Mouse (Mus musculus) brain, adult 2 months (tissue): ENCODE results near the gene Sbds.

ENCODE experiments used
- DNase-seq: peaks from one replicate; pipeline ENCODE4 v3.0.0; 2011; ENCODE audit warnings: low read depth, low spot score

The Sbds gene

DNA sequence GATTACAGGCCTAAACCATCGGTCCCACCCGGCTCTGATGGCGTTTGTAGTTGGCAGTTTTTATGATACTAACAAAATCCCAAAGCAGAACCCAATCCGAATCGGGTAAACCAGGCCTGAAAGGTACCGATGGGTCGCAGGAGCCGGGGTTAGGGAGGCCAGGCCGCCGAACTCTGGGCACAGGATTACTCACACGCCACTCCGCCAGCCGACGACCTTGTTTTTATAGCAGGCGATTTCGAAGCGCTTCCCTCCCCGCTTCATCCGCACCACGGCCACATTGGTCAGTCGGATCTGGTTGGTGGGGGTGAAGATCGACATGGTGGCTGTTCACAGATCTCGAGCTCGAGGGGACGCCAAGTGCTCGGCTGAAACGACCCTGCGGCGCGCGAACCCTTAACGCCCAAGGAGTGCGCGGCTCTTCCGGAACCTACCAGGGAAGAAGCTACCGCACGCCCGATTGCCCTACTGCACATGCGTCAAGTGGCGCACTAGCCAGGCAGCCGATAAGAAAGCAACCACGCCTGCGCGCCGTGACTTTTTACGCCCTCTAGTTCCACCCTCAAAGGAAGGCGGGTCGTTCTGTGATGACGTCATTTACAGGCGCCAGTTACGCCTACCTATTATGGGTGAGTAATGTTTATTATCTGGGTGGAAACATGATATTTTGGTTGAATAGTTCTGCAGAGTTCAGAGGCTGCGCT, at the start of gene Sbds, which contains the start of gene Tyw1:
Gene Sbds, minus strand, starts transcription at position 514 of the 704 bp plus-strand sequence.
Gene Tyw1, plus strand, starts transcription at position 603 of the 704 bp plus-strand sequence.
- DNase-seq, result peak; percentile 100

DNA sequence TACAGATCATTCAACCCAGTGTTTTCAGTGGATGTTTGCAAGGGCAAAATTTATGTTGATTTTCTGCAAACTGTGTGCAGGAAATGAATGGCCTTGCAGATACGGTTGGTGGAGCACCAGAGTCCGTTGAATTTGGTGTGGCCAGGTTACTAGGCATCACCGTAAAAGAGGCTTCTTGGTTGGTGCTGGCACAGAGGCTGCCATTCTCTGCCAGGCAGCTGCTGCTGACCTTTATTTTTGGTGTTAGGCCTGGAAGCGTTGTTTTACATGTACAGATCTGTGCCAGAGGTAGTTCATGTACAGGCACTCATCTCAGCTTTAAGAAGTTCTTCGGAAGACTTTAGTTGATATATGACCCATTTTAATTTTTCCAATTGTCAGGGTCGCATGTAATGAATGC, 48.3 kb upstream of the Sbds start:
- DNase-seq, result no peak

DNA sequence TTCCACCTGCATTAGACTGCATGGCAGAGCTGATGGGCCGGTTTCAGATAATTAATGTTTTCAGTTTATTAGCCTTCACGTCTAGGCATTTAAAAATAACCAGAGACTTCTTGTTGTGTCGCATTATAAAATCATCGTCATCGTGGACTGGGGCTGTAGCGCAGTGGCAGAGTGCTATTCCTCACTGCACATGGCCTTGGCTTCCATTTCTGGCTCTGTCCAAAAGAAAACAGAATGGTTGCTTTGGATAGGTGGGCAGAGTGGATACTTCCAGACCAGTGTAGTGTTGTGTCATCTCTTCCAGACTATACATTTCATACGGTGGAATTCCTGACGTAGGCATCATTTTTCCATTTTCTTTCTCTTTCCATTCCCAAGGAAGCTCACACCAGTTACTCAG, 44.2 kb upstream of the Sbds start:
- DNase-seq, result no peak

DNA sequence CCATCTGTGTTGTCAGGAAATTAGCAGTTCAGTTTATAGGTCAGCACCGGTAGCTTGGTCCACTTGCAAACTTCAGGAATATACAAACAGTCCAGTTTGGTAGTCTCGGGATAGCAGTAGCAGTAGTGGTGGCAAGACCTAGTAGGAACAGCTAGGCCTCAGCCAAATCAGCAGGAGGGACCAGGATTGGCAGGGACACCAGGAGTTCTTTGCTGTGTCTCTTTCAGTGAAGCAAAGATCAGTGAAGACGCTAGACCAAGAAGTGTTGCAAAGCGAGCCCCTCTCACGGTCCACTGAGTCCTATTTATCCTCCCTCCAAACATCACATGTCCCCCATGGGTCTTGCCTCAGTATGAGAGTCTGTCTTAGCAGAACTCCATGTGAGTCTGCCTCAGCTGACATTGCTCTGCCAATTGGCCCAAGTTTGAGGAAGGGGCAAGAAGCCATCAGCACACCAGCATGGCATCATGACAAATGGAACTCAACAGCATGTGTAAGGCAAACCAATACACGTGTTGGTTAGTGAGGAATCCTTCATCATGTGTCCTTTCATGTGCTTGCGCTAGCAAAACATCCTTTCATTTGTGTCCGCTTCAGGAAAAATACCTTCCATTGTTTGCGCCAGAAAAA, 43.6 kb upstream of the Sbds start:
- DNase-seq, result no peak

DNA sequence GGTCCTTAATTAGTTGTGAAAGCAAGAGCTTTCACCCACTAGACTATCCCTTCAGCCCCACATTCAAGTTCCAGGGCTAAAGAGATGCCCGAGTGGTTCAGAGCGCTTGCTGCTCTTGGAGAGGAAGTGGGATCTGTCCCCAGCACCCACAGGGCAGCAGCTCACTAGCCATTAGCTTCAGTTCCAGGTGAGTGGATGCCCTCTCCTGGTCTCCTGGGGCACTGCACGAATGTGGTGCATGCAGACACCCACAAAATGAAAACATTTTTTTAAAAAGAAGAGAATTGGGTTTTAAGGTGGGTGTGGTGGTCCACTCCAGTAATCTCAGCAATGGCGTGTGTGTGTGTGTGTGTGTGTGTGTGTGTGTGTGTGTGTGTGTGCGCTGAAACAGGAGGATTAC, 40.7 kb upstream of the Sbds start:
- DNase-seq, result no peak

DNA sequence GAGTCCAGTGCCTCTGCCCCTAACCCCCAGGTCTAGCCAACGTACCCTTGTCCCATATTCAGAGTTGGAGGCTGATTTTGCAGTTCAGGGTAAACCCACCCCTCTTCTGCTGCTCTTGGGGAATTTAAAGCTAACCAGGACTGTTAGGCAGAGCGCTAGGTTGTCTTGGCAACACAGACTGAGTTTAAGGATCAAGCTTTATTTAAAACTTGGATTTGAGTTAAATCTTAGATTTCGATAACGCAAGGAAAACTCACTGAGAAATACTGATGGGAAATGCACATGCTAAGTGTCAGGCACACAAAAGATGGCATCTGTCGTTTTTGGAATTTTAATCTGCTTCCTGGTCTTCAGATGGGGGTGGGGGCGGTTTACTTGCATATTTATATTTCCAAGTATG, 39.3 kb upstream of the Sbds start:
- DNase-seq, result peak; percentile 57

DNA sequence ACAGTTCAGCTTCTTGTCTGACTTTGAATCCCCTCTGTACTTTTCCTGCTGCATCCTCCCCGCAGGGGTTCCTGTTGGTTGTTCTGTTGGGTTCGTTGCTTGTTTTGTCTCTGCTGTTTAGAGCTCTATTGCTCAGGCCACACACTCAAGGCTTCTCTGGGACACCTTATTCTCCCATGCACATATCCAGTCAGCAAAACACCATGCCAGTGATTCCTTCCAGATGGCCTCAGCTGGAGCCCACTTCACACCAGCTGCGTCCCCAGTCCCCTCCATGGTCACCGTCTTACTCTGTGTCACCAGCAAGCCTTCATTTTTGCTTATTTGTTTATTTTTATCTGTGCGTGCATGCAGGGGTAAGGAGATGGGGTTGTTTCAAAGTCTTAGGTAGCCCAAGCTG, 38.6 kb upstream of the Sbds start:
- no peak for DNase-seq

DNA sequence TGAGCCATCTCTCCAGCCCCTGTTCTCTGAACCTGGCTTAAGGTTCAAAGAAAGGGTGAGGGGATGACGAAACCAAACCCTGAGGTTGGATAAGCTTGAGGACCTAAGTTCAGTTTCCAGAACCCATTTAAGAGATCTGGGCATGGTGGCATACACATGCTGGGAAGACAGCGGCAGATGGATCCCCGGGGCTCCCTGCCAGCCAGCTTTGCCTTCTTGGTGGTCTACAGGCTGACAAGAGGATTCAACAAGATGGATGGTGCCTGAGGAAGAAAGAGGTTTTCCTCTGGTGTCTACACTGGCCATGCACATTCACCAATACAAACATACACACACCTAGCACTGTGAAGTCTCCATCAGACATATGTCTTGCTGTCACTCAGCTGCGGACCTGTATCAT, 37.6 kb upstream of the Sbds start:
- no peak for DNase-seq

DNA sequence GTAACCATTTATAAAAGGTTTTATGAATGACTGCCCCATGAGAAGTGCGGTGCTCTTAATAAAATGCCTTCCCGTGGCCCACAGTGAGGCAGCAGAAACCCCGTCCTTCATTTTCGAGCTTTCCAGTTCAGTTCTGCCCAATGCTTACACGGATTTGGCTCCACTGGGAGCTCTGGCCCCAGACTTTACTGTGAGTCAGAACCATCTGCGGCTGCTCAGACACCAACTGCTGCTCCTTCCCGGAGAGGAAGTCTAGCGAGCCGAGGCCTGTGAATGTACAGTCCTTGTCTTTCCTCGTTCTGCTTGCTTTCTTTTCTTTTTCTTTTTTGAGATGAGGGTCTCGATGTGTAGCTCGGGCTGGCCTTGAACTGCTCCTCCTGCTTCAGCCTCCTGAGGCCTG, 35.4 kb upstream of the Sbds start:
- peak; percentile 86 for DNase-seq

DNA sequence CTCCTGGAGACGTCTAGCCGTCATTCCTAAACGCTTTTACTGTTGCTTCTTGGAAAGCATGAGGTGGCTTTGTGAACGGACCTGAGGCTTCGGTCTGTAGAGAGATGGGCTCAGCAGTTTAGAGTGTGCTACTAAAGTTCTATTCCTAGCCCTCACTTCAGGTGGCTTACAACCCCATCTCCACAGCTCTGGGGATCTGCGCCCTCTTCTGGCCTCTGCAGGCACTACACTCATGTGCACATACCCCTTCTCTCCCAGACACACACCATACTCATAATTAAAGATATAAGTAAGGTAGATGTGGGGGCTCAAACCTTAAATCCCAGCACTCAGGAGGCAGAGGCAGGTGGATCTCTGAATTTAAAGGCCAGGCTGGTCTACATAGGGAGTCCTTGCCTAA, 34.9 kb upstream of the Sbds start:
- DNase-seq, result no peak

DNA sequence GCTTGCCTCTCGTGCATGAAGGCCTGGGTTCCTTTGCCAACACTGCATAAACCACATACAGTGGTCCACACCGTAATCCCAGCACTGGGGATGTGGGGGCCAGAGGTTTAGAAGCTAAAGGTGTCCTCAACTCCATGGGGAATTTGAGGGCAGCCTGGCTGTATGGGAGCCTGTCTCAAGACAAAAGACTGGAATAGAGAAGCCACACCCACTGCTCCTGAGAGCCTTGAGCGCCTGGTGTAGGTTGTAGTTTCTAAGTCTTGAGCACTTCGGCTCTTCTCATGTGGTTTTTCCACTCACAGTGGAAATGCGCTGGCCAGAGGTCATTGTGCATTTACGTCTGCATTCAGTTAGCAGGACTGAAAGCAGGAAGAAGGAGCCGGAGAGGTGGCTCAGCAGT, 32.8 kb upstream of the Sbds start:
- DNase-seq, result no peak

DNA sequence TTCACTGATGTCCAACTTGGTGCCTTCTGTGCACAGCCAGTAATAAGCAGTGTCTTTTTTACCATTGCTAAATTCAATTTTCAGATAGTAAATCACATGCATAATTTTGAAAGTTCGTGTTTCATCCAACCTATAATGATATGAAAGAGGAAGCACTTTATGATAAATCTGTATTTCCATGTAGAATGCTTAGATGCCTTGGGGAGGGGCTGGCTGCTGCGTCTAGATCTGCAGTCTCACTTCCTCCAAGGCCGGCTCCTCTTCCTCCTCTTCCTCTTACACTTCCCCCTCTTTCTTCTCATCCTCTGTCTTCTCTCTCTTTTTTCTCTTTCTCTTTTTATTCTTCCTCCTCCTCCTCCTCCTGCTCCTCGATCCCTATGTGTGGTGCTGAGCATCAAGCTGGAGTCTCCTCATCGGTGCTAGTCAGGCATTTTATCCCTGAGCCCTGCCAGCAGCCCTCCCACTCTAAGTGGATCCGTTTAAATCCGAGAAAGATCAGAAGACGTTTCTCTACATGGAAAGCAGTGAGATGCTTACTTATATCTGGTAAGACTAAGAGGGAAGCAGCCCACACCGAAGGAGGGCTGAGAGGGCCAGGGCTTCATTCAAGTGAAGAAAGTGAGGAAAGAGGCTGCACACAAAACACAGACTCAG, 27.9 kb upstream of the Sbds start:
- DNase-seq, result peak; percentile 47

DNA sequence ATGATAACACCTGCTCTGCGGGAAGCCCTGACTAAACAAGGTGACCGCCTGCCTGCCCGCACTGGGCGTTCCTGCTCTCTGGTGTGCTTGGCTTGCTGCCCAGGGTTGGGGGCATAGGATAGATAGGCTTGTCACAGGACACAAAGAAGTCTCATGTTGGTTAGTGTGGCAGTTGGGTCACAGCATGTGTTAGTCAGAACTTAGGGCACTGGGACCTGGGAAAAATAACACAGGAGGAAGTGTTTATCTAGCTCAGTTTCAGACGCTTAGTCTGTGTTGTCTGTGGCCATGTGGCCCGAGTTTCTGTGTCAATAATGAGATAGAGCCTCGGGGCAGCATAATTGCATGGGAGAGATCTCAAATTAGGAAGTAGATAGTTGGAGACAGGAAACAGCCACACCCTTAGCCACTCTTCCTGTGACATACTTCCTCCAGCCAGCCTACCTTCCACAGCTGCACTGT, 22.7 kb upstream of the Sbds start:
- no peak for DNase-seq

DNA sequence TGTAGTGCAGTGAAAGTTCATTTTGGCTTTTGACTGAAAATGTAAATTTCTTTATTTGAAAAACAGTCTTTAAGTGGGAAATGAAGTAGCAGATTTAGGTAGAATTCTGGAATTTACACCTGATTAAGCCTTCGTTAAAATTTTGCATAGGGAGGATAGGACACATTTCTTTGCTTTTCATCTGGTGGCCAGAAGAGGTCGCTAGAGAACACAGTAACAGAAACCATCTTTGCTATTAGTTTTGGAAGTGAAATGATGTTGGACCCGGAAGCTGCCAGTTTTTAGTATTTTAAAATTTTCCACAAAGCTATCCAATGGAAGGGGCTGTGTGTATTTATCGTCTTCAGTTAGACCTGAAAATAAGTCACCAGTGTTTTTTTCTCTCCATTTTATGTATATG, 20.2 kb upstream of the Sbds start:
- peak; percentile 81 for DNase-seq

DNA sequence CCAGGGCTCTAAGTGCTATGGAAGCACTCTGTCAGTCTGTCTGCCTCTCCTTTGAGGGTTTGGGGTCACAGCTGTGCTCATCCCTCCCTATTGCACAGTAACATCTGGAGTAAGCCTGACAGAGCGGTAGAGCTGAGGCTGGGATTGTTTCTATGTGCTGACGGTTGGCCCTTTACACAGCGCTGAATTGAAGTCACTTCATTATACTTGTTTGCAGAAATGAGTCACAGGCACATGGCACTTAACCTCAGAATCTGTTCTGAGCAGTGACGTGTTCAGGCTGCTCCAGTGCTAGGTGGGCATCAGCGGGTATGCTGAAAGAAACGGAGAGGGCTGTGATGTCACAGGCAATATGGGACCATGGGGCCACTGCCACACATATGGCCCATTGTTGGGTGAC, 17.7 kb upstream of the Sbds start:
- peak; percentile 58 for DNase-seq

DNA sequence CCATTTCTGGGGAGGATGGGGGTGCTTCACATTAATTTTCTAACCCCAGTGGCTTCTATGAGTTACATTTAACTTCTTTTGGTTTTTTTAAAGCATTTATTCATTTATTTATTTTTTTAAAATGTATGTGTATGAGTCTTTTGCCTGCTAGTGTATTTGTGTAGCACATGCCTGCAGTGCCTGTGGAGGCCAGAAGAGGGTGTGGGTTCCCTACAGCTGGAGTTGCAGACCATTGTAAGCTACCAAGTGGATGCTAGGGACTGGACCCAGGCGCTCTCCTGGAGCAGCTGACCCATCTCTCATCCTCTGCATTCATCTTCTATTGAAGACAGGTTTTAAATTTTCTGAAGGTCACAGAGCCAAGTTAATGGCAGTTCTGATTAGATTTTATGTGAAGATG, 17.0 kb upstream of the Sbds start:
- peak; percentile 27 for DNase-seq

DNA sequence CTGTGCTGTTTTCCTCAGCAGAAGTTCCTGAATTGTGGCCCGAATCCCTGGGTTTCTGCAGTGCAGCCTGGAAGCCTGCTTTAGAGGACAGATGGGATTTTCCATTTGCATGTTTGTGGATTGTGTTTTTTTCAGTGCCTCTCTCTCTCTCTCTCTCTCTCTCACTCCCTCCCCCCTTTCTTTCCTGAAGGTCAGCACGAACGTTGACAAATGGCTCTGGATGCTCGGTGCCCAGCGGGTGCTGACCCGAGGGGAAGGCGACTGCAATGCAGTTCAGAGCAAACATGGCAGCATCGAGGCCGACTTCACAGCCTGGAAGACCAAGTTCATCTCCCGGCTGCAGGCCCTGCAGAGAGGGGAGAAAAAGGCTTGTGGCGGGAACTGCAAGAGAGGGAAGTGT, 13.6 kb upstream of the Sbds start:
- peak; percentile 72 for DNase-seq

DNA sequence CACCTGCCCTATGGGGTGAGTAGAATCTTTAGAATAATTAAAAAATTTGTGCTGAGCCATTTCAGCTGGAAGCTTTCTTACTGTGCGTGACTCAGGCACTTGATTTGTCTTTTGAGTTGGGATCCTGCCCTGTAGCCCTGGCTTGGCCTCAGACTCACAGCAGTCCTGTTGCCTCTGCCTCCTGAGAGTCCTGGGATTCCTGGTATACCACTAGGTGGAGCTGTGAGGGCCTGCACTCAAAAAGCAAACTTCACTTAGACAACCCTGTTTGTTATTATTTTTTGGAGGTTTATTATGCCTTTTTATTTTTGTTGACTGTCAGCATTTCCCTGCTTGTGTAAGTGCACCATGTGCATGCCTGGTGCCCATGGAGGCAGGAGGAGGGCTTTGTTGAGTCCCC, 12.0 kb upstream of the Sbds start:
- peak; percentile 66 for DNase-seq

DNA sequence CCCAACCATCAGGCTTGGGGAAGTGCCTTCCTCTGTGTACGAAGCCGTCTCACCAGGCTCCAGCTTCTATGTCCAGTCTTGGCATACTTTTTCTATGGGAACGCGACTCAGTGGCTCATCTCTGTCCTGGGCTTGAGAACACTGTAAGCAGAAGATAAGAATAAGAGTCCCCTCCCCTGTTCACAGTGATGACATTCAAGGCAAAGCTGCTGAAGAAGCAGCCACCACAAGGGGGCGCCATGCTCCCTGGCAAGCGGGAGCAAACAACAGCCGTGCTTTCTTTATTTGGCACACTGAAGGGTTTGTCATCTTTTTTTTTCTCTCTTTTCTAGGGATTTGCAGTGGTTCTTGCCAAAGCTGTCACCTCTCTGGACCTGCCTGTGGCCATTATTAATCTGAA, 11.3 kb upstream of the Sbds start:
- peak; percentile 71 for DNase-seq

DNA sequence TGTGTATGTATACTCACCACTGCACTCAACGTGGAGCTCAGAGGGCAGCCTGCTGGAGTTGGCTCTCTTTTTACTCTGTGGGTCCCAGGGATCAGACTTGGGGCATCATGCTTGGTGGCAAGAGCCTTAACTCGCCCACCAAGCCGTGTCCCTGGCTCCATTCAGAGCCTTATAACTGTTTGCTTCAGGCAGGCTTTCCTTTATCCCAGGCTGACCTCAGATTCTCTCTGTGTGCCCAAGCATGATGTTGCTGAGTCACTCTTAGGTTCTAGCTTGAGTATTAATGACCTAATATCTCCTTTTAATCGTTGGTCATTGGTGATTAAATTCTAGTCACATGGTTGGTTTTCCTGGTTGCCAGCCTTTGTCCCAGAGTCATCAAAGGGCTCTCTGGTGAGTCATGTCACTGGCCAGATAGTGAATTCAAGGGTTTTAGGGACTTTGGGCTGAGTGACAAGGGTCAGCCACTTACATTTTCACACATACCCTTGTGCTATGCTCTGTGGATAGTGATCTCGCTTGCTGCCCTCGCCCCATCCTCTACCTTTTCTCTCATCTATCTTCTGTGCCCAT, 9.2 kb upstream of the Sbds start:
- DNase-seq, result no peak

DNA sequence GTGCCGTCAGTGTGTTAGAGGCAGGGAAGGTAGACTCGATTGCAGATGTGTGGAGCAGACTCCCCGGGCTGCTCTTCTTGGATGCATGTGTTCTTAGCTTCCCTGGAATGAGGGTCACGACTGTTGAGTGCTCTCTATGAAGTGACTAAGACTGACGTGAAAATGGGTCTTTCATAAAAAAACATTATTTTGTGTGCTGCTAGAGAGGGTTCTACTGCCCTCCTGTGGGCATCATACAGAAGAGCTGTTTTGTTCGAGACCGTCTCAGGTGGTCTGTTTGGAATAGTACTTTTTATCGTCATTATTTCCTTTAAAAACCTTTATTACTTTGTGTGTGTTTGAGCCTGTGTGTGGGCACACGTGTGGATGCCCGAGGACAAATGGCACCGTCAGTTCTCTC, 8.1 kb upstream of the Sbds start:
- peak; percentile 54 for DNase-seq

DNA sequence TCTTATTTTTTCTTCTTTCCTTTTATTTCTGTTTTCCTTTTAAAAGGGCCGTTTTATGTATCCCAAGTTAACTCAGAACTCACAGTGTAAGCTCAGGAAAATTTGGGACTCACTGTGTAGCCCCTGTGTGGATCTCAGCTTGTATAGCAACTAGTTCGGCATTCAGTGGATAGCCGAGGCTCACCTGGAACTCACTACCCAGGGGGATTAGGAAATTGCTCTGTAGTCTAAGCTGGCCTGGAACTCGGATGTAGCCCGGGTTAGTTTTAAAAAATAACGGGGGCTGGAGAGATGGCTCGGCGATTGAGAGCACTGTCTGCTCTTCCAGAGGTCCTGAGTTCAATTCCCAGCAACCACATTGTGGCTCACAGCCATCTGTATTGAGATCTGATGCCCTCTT, 2.0 kb upstream of the Sbds start:
- DNase-seq, result no peak
